Mouse (Mus musculus) heart, embryonic 12.5 days (tissue): ENCODE data around the gene Nup210. TPM values are rescaled to one million over a fixed set of nuclear protein-coding genes. Genes with fewer than 3 reads are reported as not detected.
A peak's percentile ranks its signal among the peaks of the same experiment; 100 is the strongest.

Experiments used
- ATAC-seq: fragments of 200-750 bp; cut with Nextera tagmentation; 2 replicates; pipeline ENCODE4 v1.8.0; 2017; ENCODE audit warnings: moderate TSS enrichment, moderate library complexity; ENCODE audit not compliant: insufficient number of reproducible peaks, low FRiP score
- H3K27ac ChIP-seq: fragments of 300-500 bp; sonication (generic); 2 replicates; pipeline ENCODE4 v1.5.1; 2016; ENCODE audit warnings: mild to moderate bottlenecking, moderate library complexity; ENCODE audit not compliant: poor library complexity, severe bottlenecking
- H3K27me3 ChIP-seq: fragments of 300-500 bp; sonication (generic); replicated peaks from 2 replicates; pipeline ENCODE4 v1.6.1; 2016; ENCODE audit warnings: mild to moderate bottlenecking, moderate library complexity
- H3K36me3 ChIP-seq: fragments of 300-500 bp; sonication (generic); 2 replicates; pipeline ENCODE4 v1.6.1; 2016; ENCODE audit warnings: mild to moderate bottlenecking, moderate library complexity
- H3K4me1 ChIP-seq: fragments of 300-500 bp; sonication (generic); replicated peaks from 2 replicates; pipeline ENCODE4 v1.6.1; 2016; ENCODE audit warnings: mild to moderate bottlenecking
- H3K4me2 ChIP-seq: fragments of 300-500 bp; sonication (generic); 2 replicates; pipeline ENCODE4 v1.6.1; 2016; ENCODE audit warnings: mild to moderate bottlenecking, moderate library complexity
- H3K4me3 ChIP-seq: fragments of 300-500 bp; sonication (generic); 2 replicates; pipeline ENCODE4 v1.5.1; 2016; ENCODE audit warnings: mild to moderate bottlenecking
- H3K9ac ChIP-seq: fragments of 300-500 bp; sonication (generic); 2 replicates; pipeline ENCODE4 v1.6.1; 2016; ENCODE audit warnings: mild to moderate bottlenecking, moderate library complexity
- H3K9me3 ChIP-seq: fragments of 300-500 bp; sonication (generic); replicated peaks from 2 replicates; pipeline ENCODE4 v1.6.1; 2016; ENCODE audit warnings: mild to moderate bottlenecking, moderate library complexity
- WGBS: fragments of 180-500 bp; shearing (Covaris S2); methylation state at CpG from one replicate; pipeline ENCODE4 v1.1.7; 2016; 5-methylcytosine and 5-hydroxymethylcytosine counted together
- polyA plus RNA-seq: library from polyadenylated mRNA; unstranded; fragments of >200 nt; fragmentation: Nextera tagmentation; extraction: Ambion mirVana; gene quantifications from 2 replicates; pipeline ENCODE4 v1.2.1, GENCODE M21; 2016

Gene Nup210
- polyA plus RNA-seq, 1 experiment from 2014 or later: 11.2 TPM

DNA sequence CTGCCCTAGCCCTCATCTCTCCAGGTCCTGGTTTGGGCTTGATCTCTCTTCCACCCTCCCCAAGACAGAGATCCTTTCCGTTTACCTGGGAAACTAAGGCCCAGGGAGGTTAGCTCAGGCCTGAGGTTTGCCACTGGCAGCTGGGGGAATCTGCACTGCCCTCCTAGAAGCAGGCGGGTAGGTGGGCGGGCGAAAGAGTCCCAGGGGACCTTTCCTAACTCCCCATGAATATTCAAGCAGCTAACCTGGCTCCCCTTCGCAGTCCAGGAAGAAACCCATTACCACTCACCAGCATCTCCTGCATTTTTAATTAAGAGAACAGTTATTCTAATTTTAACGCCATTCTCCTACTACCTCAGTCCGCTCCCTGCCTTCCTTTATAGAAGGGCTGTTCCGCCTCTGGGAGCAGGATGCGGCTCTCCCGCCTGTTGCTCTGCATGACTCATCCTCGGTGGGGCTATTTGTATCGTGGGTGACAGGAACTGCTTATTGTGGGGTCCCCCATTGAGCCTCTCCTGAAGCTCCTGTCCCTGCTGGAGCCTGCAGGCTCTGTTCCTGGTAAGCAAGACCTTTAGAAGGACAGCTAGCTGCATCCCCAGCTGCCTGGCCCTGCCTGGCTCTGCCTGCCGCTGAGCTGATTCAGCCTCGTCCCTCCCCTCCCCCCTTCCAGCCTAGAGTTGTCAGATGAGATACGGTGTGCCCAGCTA is 115.7 kb downstream of the Nup210 start:
- Histone ChIP-seq H3K9ac (peak overlapping the region; percentile 21; the same call in 1 of the 2 replicates), H3K36me3 (no peaks in the 10 kb centered on the region), H3K9me3 (no peaks in the 10 kb centered on the region), H3K27me3 (peaks cover 2% of the 10 kb centered on the region; the same call in 1 of the 2 replicates), H3K4me3 (peak overlapping the region; percentile 10), H3K4me2 (peak overlapping the region; percentile 55), H3K27ac (peak overlapping the region; percentile 20; the same call in 1 of the 2 replicates), H3K4me1 (peaks cover 36% of the 10 kb centered on the region)
- WGBS: 17% methylated on average over 15 of the region's 15 CpGs
- peak; percentile 74 for ATAC-seq

DNA sequence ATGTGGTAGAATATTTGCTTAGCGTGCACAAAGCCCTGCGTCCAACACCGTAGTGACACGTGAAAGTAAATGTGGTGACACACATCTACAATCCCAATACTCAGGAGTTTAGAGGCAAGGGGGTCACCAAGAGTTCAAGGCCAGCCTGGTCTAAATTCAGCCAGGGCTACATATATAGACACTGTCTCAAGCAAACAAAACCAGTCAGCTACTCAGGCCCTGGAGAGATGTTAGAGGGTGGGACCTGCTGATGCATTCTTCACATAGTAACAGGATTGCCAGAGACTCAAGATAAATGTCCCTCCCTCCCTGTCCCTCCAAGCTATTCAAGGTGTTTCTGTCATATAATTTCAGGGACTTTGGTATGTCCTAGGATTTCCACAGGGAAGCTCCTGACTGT is 117.5 kb downstream of the Nup210 start:
- H3K4me2 ChIP-seq: no peak overlapping the region
- no peak overlapping the region for H3K9ac ChIP-seq
- H3K36me3 ChIP-seq: no peaks in the 10 kb centered on the region
- peaks cover 36% of the 10 kb centered on the region for H3K4me1 ChIP-seq
- H3K27me3 ChIP-seq: peaks cover 2% of the 10 kb centered on the region; the same call in 1 of the 2 replicates
- 69% methylated on average over 4 of the region's 4 CpGs for WGBS
- no peak overlapping the region for H3K4me3 ChIP-seq
- no peak overlapping the region for H3K27ac ChIP-seq
- ATAC-seq: no peak
- no peaks in the 10 kb centered on the region for H3K9me3 ChIP-seq

DNA sequence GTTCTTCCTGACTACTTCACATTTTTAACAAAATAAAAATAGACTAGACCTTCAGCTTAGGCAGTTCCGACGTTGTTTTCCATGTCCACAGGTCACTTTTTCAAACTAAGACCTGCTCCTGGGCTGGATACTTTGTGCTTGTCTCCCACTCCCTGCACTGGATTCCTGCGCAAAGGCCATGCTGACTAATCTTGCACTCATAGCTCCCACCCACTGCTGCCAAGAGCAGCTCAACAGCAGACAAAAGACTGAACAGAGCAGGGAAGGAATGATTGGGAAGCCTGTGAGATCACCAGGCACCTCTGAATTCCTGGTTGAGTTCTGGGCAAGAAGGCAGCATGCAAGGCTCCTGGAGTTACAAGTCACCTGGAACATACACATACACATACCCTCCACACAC is 119.6 kb downstream of the Nup210 start:
- Histone ChIP-seq H3K9ac (no peak overlapping the region), H3K4me1 (peaks cover 30% of the 10 kb centered on the region), H3K4me3 (no peak overlapping the region), H3K36me3 (no peaks in the 10 kb centered on the region), H3K4me2 (no peak overlapping the region), H3K9me3 (peaks cover 5% of the 10 kb centered on the region; the same call in 1 of the 2 replicates), H3K27ac (no peak overlapping the region), H3K27me3 (peaks cover 2% of the 10 kb centered on the region; the same call in 1 of the 2 replicates)
- no peak for ATAC-seq
- WGBS: 72% methylated on average over 3 of the region's 3 CpGs

DNA sequence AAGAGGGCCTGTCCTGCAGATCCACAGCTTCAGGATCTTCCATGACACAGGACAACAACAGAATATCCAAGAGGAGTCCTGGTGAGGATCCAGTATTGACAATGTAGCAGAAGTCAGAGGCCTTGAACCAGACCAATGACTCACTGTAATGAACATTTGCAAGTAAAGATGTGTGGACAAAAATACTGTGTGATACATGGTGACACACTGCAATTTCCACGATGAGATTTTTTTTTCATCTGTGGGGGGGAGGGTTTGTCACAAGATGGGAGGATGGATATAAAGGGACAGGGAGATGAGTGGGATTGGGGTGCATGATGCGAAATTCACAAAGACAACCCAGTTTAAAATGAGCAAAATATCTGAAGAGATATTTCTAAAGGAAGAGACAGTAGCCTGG is 120.4 kb downstream of the Nup210 start:
- no peak overlapping the region for H3K4me3 ChIP-seq
- no peak overlapping the region for H3K27ac ChIP-seq
- no peak overlapping the region for H3K9ac ChIP-seq
- ATAC-seq: no peak
- H3K9me3 ChIP-seq: peaks cover 5% of the 10 kb centered on the region; the same call in 1 of the 2 replicates
- peaks cover 23% of the 10 kb centered on the region for H3K4me1 ChIP-seq
- 86% methylated on average over 2 of the region's 2 CpGs for WGBS
- H3K36me3 ChIP-seq: no peaks in the 10 kb centered on the region
- no peak overlapping the region for H3K4me2 ChIP-seq
- peaks cover 2% of the 10 kb centered on the region; the same call in 1 of the 2 replicates for H3K27me3 ChIP-seq

DNA sequence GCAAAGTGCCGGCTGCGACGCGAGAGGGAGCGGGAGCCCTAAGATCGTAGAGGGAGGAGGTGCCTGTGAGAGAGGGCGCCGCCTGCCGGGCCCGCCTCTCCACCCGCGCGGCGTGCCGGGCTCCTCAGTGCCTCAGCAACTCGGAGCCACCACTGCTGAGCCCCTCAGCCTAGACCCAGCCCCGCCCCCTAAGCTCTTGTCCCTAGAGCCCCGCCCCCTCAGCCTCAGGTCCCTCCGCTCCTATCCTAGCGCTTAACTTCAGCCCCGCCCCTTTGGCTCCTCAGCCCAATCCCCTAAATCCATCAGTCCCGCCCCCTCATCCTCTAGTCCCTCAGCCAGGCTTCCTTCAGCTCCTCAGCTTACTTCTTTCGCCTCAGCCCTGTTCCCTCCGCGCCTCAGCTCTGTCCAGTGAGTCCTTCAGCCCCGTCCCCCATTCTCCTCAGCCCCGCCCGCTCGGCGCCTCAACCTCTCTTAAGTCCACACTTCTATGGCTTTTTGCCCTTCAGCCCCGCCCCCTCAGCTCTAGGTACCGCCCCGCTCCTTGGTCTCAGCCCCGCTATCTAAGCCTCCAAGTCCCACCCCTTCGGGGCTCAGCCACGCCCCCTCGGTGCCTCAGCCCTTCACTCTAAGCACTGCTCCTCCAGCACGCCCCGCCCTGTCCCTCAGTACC is 127.8 kb downstream of the Nup210 start, which contains the start of gene Iqsec1:
TSS of gene Iqsec1 (minus strand) at position 38 of the 670 bp plus-strand sequence.
- WGBS: 2% methylated on average over 36 of the region's 39 CpGs
- ATAC-seq: peak; percentile 96

DNA sequence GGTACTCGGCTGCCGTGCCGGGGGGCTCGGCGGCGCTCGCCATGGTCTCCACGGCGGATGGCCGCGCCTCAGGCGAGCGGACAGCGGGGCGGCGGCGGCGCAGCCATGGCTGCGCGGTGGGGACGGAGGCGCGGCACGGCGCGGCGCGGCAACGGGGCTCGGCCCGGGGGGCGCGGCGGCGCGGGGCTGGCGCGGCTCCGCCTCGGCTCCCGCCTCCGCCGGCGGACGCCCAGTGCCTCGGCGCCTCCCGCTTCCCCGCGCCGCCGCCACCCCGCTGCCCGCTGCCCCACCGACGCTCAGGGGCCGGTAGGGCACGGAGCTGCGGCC is 128.4 kb downstream of the Nup210 start:
- peaks cover 8% of the 10 kb centered on the region; the same call in 1 of the 2 replicates for H3K9me3 ChIP-seq
- H3K9ac ChIP-seq: peak overlapping the region; percentile 90
- no peaks in the 10 kb centered on the region for H3K27me3 ChIP-seq
- H3K36me3 ChIP-seq: no peaks in the 10 kb centered on the region
- H3K4me1 ChIP-seq: peaks cover 38% of the 10 kb centered on the region
- peak overlapping the region; percentile 84 for H3K4me3 ChIP-seq
- peak; percentile 22 for ATAC-seq
- peak overlapping the region; percentile 88 for H3K4me2 ChIP-seq
- 2% methylated on average over 50 of the region's 59 CpGs for WGBS
- peak overlapping the region; percentile 86 for H3K27ac ChIP-seq

More for the DNA sequence above, 127.8 kb downstream of the Nup210 start, which contains the start of gene Iqsec1:
- peak within 1 kb of the TSS; percentile 84 for H3K4me3 ChIP-seq
- H3K36me3 ChIP-seq: no peaks in the 10 kb centered on the region
- peak within 1 kb of the TSS; percentile 88 for H3K4me2 ChIP-seq
- peaks cover 33% of the 10 kb centered on the region for H3K4me1 ChIP-seq
- H3K9ac ChIP-seq: peak within 1 kb of the TSS; percentile 90
- H3K27ac ChIP-seq: peak within 1 kb of the TSS; percentile 86
- H3K9me3 ChIP-seq: peaks cover 8% of the 10 kb centered on the region; the same call in 1 of the 2 replicates
- H3K27me3 ChIP-seq: no peaks in the 10 kb centered on the region

DNA sequence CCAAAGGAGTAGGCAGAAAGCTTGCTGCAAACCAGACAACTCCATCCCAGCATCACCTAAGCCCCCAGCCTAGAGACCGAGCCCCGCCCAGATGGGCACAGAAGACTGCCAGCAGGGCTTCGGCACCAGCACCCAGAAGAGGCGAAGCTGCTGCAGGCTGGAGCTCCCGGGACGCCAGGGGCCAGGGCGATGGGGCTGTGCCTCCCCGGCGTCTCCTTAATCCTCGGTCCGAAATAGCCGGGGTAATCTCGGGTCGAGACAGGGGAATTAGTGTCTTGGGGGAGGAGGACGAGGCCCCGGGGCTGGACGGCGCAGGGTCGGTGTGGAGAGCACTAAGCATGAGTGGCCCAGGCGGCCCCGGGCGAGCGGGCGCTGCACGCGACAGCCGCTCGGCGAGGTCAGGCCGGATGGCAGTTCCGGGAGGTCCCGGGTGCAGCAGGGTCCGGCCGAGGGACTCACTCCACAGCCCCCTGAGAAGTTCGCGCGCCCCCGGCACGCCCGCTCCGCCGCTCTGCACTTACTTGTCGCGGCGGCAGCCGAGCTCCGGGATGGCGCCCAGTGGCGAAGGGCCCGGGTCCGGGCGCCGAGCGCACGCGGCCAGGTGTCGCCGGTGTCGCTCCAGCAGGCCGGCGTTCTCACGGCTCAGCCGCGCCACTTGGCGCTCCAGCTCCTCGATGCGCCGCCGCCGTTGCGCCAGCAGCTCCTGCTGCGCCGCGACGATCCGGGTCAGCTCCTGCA is 128.9 kb downstream of the Nup210 start:
- WGBS: under 1% methylated on average over 75 of the region's 76 CpGs
- no peak for ATAC-seq
- Histone ChIP-seq H3K9ac (peak overlapping the region; percentile 90), H3K4me2 (peak overlapping the region; percentile 88), H3K9me3 (peaks cover 6% of the 10 kb centered on the region; the same call in 1 of the 2 replicates), H3K36me3 (no peaks in the 10 kb centered on the region), H3K27me3 (no peaks in the 10 kb centered on the region), H3K4me1 (peaks cover 43% of the 10 kb centered on the region), H3K4me3 (peak overlapping the region; percentile 84), H3K27ac (peak overlapping the region; percentile 86)

DNA sequence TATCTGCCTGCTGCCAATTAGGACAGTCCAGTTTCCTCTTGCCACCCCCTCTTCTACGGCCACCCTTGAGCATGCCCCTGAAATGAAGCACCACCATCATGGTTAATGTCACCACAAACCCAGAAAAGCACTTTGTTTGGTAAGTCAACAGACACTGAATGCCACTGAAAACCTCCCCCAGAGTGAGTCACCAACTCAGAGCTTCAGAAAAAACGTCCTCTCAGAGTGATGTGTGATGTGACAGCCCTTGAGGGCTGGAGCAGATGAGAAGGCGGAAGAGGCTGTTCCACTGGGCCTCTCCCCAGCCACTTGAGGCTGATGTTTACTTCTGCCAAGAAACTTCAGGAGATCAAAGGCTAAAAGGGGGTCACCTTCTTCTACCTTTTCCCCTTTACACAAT is 132.5 kb downstream of the Nup210 start:
- WGBS: 17% methylated on average over 3 of the region's 3 CpGs
- Histone ChIP-seq H3K9me3 (no peaks in the 10 kb centered on the region), H3K9ac (no peak overlapping the region; the same call in 1 of the 2 replicates), H3K27ac (peak overlapping the region; percentile 86), H3K4me2 (peak overlapping the region; percentile 27), H3K4me3 (no peak overlapping the region), H3K36me3 (no peaks in the 10 kb centered on the region), H3K4me1 (peaks cover 63% of the 10 kb centered on the region), H3K27me3 (no peaks in the 10 kb centered on the region)
- no peak for ATAC-seq

DNA sequence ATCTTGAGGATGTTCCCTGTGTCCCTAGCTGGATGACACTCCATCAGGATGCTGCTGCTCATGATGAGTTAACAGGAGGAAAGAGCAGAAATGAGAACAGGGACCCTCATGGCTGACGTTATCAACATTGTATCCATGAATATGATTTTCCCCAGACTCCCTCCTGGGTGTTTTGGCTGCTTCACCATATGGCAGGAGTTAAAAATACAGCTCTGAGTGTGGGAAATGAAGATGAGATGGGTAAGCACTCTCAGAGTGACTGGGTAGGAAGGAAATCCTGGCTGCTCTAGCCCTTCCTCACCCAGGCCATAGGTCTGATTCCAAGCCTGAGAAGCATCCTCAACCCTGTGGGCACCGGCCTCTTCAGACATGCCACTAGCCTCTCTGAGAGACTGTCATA is 142.3 kb downstream of the Nup210 start:
- no peaks in the 10 kb centered on the region for H3K27me3 ChIP-seq
- WGBS: 79% methylated on average over 2 of the region's 2 CpGs
- ATAC-seq: no peak
- no peak overlapping the region for H3K4me3 ChIP-seq
- H3K9ac ChIP-seq: no peak overlapping the region
- H3K4me1 ChIP-seq: peaks cover 47% of the 10 kb centered on the region
- no peaks in the 10 kb centered on the region for H3K36me3 ChIP-seq
- no peak overlapping the region for H3K27ac ChIP-seq
- H3K4me2 ChIP-seq: no peak overlapping the region
- H3K9me3 ChIP-seq: no peaks in the 10 kb centered on the region

DNA sequence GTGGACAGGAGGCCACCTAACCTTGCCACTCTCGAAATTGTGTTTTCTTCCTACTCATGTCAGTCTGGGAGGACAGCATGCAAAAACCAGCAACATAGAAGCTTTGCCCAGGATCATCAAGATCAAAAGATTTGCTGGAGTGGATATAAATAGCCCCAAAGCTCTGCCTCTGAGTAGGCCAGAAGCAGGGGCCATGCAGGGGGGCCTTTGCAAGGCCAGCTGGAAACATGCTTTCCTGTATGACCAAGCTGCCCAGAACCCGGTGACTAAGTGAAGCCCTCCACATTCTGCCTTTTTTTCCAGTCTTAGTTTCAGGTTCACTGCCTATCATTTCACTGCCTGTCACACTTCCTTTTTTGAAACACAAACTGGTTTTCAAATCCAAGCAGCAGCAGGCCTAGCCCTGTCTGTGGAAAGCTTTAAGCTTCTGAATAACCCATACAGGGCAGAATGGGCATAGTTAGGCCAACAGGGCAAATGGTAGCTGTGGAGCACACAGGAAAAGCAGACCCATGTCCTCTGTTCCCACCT is 147.2 kb downstream of the Nup210 start:
- Histone ChIP-seq H3K36me3 (no peaks in the 10 kb centered on the region), H3K4me3 (no peak overlapping the region), H3K27me3 (no peaks in the 10 kb centered on the region), H3K27ac (peak overlapping the region; percentile 79), H3K4me1 (peaks cover 42% of the 10 kb centered on the region), H3K4me2 (peak overlapping the region; percentile 0; the same call in 1 of the 2 replicates), H3K9ac (peak overlapping the region; percentile 26), H3K9me3 (no peaks in the 10 kb centered on the region)
- no peak for ATAC-seq
- WGBS: 16% methylated on average over 2 of the region's 2 CpGs
